Mouse (Mus musculus): ENCODE measurements around the gene Msi2. TPM values are rescaled to one million over a fixed set of nuclear protein-coding genes. Genes with fewer than 3 reads are reported as not detected.
A peak's percentile ranks its signal among the peaks of the same experiment; 100 is the strongest.

Gene Msi2
- polyA plus RNA-seq, 1 experiment from 2014 or later, result 24.5 TPM

DNA sequence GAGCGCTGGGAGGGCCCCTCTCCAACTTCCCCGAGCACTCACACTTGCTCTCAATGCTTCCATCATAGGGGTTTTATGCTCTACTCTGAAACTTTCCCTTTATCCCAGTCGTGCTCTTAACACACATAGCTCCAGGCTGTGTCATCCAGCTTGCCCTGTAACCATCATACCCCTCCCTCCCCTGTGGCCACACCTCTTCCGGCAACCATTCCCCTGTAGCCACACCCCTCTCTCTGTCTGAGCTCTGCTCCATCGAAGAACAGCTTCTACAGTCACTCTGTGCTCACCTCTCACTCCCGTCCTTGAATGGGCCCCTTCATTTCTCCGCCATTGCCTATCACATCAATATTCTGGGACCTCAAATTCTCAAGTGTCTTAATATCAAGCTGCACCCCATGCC, 219.8 kb downstream of the Msi2 start:
- ATAC-seq (replicated peaks; ENCODE audit: low FRiP score, low read depth) (peak; percentile 55; the same call in 1 of the 2 replicates), DNase-seq (ENCODE audit: low spot score) (peak; percentile 41)
- H3K27me3 ChIP-seq (ENCODE audit: insufficient read depth, low read length), result no peaks in the 10 kb centered on the region
- 45% methylated on average over 6 of the region's 7 CpGs for WGBS
- no peaks in the 10 kb centered on the region for H3K36me3 ChIP-seq (ENCODE audit: insufficient read depth, low read length)
- no peak overlapping the region for H3K4me2 ChIP-seq (ENCODE audit: low read length)
- H3K9me3 ChIP-seq (replicated peaks; ENCODE audit: low read length), result no peaks in the 10 kb centered on the region
- H3K4me3 ChIP-seq (replicated peaks; ENCODE audit: low read depth, low read length), result no peak overlapping the region
- 0 out of 2 replicates have a peak overlapping the region, but pooled peaks have one; percentile 38 for H3K27ac ChIP-seq
- H3K9ac ChIP-seq (ENCODE audit: low read depth, low read length), result no peak overlapping the region
- peaks cover 7% of the 10 kb centered on the region; the same call in 1 of the 2 replicates for H3K4me1 ChIP-seq (replicated peaks; ENCODE audit: insufficient read depth, low read length)
- no peak for TF ChIP-seq CTCF (IDR thresholded peaks at IDR 0.05; ENCODE audit: low read depth)

DNA sequence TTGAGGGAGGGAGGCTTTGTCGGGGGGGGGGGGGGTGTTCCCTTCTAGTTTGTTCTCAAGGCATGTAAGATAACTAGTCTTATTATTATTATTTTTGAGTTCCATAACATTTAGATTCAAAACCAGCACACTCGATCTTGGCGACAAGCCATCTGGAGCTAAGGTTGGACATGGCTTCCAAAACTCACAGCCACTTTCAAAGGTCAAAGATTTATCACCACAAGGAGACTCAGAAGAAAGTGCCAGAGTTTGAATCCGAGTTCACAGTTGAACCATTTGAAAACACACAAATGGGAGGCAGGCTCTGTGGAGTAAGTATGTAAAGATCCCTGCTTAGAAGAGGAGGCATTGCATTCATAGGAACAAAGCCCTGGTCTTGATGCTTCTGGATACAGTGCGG, 221.9 kb downstream of the Msi2 start:
- TF ChIP-seq CTCF (IDR thresholded peaks at IDR 0.05; ENCODE audit: low read depth), result no peak
- DNase-seq (ENCODE audit: low spot score), result peak; percentile 43
- WGBS, result 72% methylated on average over 5 of the region's 5 CpGs
- no peak overlapping the region for H3K27ac ChIP-seq
- no peaks in the 10 kb centered on the region for H3K27me3 ChIP-seq (ENCODE audit: insufficient read depth, low read length)
- no peaks in the 10 kb centered on the region for H3K9me3 ChIP-seq (replicated peaks; ENCODE audit: low read length)
- no peak overlapping the region for H3K4me2 ChIP-seq (ENCODE audit: low read length)
- peaks cover 7% of the 10 kb centered on the region; the same call in 1 of the 2 replicates for H3K4me1 ChIP-seq (replicated peaks; ENCODE audit: insufficient read depth, low read length)
- ATAC-seq (replicated peaks; ENCODE audit: low FRiP score, low read depth), result no peak
- no peaks in the 10 kb centered on the region for H3K36me3 ChIP-seq (ENCODE audit: insufficient read depth, low read length)
- no peak overlapping the region for H3K4me3 ChIP-seq (replicated peaks; ENCODE audit: low read depth, low read length)
- no peak overlapping the region for H3K9ac ChIP-seq (ENCODE audit: low read depth, low read length)

DNA sequence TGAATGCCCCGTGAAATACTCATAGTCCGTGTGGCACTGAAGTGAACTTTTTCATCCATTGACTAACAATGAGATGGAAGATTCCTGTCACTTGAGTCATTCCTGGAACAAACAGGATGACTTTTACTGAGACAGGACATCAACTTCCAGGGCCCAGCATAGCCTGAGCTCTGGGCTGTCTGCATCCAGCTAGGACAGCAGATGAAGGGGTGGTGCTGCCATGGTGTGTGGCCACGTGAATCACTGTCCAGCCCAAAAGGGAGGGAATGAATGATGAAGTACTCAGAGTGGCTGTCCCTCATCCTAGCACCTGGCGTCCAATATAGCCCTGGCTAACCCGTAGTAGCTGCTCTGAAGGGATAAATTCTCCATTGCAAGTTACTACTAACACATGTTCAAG, 222.6 kb downstream of the Msi2 start:
- DNase-seq (ENCODE audit: low spot score) (no peak), ATAC-seq (replicated peaks; ENCODE audit: low FRiP score, low read depth) (no peak)
- no peaks in the 10 kb centered on the region for H3K36me3 ChIP-seq (ENCODE audit: insufficient read depth, low read length)
- no peak overlapping the region for H3K9ac ChIP-seq (ENCODE audit: low read depth, low read length)
- no peak overlapping the region for H3K27ac ChIP-seq
- H3K4me3 ChIP-seq (replicated peaks; ENCODE audit: low read depth, low read length), result no peak overlapping the region
- no peak overlapping the region for H3K4me2 ChIP-seq (ENCODE audit: low read length)
- TF ChIP-seq CTCF (IDR thresholded peaks at IDR 0.05; ENCODE audit: low read depth), result no peak
- no peaks in the 10 kb centered on the region for H3K27me3 ChIP-seq (ENCODE audit: insufficient read depth, low read length)
- no peaks in the 10 kb centered on the region for H3K9me3 ChIP-seq (replicated peaks; ENCODE audit: low read length)
- WGBS, result 70% methylated on average over 5 of the region's 5 CpGs
- H3K4me1 ChIP-seq (replicated peaks; ENCODE audit: insufficient read depth, low read length), result peaks cover 7% of the 10 kb centered on the region; the same call in 1 of the 2 replicates

DNA sequence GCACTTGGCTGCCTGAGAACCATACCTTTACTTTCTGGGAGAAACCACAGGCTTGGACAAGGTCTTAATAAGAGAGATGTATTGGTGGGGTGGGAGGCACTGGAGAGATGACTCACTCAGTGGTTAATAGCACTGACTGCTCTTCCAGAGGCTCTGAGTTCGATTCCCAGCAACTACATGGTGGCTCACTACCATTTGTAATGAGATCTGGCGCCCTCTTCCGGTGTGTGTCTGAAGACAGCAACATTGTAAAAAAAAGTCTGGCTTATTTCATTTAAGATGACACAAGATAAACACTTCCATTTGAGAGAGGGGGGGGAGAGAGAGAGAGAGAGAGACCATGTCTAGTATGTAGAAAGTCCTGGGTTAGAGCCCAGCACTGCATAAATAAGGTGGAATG, 223.3 kb downstream of the Msi2 start:
- Histone ChIP-seq H3K36me3 (ENCODE audit: insufficient read depth, low read length) (no peaks in the 10 kb centered on the region), H3K27ac (no peak overlapping the region)
- 75% methylated on average over 3 of the region's 3 CpGs for WGBS

DNA sequence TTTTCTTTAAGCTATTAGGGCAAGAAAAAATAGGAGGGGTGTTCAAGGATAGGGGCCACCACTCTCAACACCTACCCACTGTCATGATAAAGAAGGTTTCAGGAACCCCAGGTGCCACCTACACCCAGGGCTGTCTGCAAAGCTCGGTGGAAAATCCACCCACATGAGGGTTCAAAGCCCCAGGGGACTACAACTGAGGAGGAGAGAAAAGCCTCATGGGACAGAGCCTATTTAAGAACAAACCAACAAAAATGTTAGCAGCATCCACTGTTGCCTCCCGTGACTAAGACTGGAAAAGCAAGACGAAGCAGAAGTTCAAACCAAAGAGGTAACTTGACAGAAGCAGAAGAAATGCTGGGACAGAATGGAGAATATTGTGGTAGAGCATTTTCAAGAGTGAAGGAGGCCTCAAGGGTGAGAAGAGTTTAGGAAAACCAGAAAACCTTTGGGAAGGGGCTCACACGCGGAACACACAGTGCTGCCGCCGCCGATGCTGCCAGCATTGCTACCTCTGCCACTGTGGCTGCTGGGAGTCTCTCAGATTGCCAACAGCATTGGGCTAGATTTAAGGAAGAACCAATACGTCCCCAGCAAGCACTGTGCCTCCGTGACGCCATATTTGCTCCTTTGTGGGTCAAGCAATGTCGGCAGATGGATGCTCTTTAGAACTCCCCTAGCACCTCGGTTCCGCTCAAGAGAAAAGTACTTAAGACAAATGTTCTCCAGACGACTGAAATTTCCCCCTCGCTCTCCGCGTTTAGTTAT, 224.3 kb downstream of the Msi2 start:
- TF ChIP-seq CTCF (IDR thresholded peaks at IDR 0.05; ENCODE audit: low read depth), result no peak
- no peak overlapping the region for H3K4me2 ChIP-seq (ENCODE audit: low read length)
- no peak for ATAC-seq (replicated peaks; ENCODE audit: low FRiP score, low read depth)

More for the DNA sequence above, 223.3 kb downstream of the Msi2 start:
- H3K4me3 ChIP-seq (replicated peaks; ENCODE audit: low read depth, low read length), result no peak overlapping the region
- no peak for DNase-seq (ENCODE audit: low spot score)
- peaks cover 7% of the 10 kb centered on the region; the same call in 1 of the 2 replicates for H3K4me1 ChIP-seq (replicated peaks; ENCODE audit: insufficient read depth, low read length)
- TF ChIP-seq CTCF (IDR thresholded peaks at IDR 0.05; ENCODE audit: low read depth), result peak; percentile 25; the same call in 1 of the 2 replicates
- ATAC-seq (replicated peaks; ENCODE audit: low FRiP score, low read depth), result no peak
- H3K4me2 ChIP-seq (ENCODE audit: low read length), result no peak overlapping the region
- H3K27me3 ChIP-seq (ENCODE audit: insufficient read depth, low read length), result no peaks in the 10 kb centered on the region
- no peaks in the 10 kb centered on the region for H3K9me3 ChIP-seq (replicated peaks; ENCODE audit: low read length)
- no peak overlapping the region for H3K9ac ChIP-seq (ENCODE audit: low read depth, low read length)

DNA sequence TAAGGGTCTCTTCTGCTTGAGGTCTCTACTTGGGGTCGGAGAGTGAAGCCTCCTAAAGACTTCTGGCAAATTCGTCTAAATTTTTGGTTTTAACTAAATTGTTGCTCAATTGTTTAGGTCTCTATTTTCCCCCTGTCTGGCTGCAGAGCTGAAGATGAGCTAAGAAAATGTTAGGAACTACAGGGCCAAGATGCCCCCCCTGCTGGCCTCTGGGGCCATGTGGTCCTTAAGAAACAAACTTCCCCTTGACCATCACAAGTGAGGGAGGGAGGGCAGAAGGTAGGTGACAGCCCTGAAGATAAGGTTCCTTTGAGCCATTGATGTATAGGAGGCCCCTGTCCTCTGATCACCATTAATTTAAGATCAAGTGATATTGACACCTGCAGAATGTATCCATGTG, 225.7 kb downstream of the Msi2 start:
- Histone ChIP-seq H3K4me1 (replicated peaks; ENCODE audit: insufficient read depth, low read length) (peaks cover 10% of the 10 kb centered on the region; the same call in 1 of the 2 replicates), H3K9me3 (replicated peaks; ENCODE audit: low read length) (no peaks in the 10 kb centered on the region), H3K27ac (no peak overlapping the region), H3K9ac (ENCODE audit: low read depth, low read length) (no peak overlapping the region), H3K4me3 (replicated peaks; ENCODE audit: low read depth, low read length) (no peak overlapping the region), H3K4me2 (ENCODE audit: low read length) (no peak overlapping the region), H3K36me3 (ENCODE audit: insufficient read depth, low read length) (no peaks in the 10 kb centered on the region), H3K27me3 (ENCODE audit: insufficient read depth, low read length) (no peaks in the 10 kb centered on the region)
- WGBS, result 90% methylated on average over 2 of the region's 2 CpGs
- no peak for ATAC-seq (replicated peaks; ENCODE audit: low FRiP score, low read depth)
- DNase-seq (ENCODE audit: low spot score), result no peak
- peak; percentile 15; the same call in 1 of the 2 replicates for TF ChIP-seq CTCF (IDR thresholded peaks at IDR 0.05; ENCODE audit: low read depth)

More for the DNA sequence above, 224.3 kb downstream of the Msi2 start:
- Histone ChIP-seq H3K36me3 (ENCODE audit: insufficient read depth, low read length) (no peaks in the 10 kb centered on the region), H3K9ac (ENCODE audit: low read depth, low read length) (no peak overlapping the region), H3K9me3 (replicated peaks; ENCODE audit: low read length) (no peaks in the 10 kb centered on the region), H3K27ac (no peak overlapping the region), H3K27me3 (ENCODE audit: insufficient read depth, low read length) (no peaks in the 10 kb centered on the region), H3K4me1 (replicated peaks; ENCODE audit: insufficient read depth, low read length) (peaks cover 14% of the 10 kb centered on the region; the same call in 1 of the 2 replicates), H3K4me3 (replicated peaks; ENCODE audit: low read depth, low read length) (no peak overlapping the region)
- no peak for DNase-seq (ENCODE audit: low spot score)
- WGBS, result 82% methylated on average over 18 of the region's 18 CpGs

Measured in kidney, postnatal 0 days (tissue).